9 mouse cellular contexts compared by ENCODE assay signal in the genomic region with DNA sequence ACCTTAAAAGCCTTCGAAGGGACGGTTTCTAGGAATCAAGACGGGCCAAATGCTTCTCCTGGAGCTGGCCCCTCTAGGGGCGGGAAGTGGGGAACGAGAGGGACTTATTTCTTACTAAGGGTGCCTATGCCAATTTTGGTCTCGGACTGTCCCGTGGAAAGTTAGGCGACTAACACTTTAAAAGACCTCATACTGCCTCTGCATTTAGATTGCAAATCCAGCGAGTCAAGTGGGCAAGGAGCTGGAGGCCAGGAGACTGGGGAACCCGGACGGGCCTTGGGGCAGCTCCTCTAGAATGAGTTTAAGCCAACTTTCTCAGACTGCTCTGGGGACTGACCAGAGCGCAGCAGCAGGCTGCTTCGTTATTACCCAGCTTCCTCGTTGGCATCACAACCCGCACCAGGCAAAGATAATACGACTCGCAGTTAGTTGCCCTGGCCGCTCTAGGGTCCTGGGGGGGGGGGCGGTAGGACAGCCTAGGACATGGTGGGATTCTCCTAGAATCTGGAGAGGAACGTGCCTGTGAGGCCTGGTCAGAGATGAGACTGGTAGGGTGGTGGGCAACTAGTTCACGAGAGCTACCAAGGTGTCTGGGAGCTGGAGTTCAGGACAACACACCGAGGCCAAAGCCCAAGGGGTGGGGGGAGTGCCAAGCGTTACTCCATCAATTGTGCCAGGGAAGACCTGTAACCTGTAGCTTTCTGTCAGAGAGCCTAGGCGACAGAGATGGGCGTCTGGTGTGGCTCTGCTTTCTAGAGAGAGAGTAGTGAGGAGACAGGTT. TPM values are rescaled to one million over a fixed set of nuclear protein-coding genes. Genes with fewer than 3 reads are reported as not detected.
DNase-seq lines count a peak whose midpoint lies in the region; ATAC-seq and TF ChIP-seq lines count a peak whose summit lies in the region.
"Had no signal": no experiment of that assay in that cellular context is flagged by ENCODE, and none has a peak within 500 bp of the region (broad histone marks: within the 10 kb centered on the region; RNA-seq: fewer than 3 reads in every experiment).

No protein-coding gene starts in this region.

- 5% methylated on average over 25 of the region's 25 CpGs for WGBS in lung, embryonic 16.5 days
- 3% methylated on average over 25 of the region's 25 CpGs for WGBS in forebrain, embryonic 16.5 days
- WGBS in limb, embryonic 14.5 days: 6% methylated on average over 24 of the region's 25 CpGs

- H3K27ac ChIP-seq in lung, embryonic 16.5 days (ENCODE audit: low read length): no peak overlapping the region
- H3K27ac ChIP-seq in forebrain, embryonic 16.5 days (ENCODE audit: low read length): peak overlapping the region; percentile 73
- no peak overlapping the region for H3K27ac ChIP-seq in limb, embryonic 14.5 days (replicated peaks; ENCODE audit: low read depth, low read length)

- ATAC-seq in lung, embryonic 16.5 days (ENCODE audit: low read depth): no peak
- no peak for ATAC-seq in forebrain, embryonic 16.5 days
- no peak for ATAC-seq in limb, embryonic 14.5 days (ENCODE audit: low FRiP score, low read depth)
- no peak for ATAC-seq in erythroid progenitor cell, adult 5-6 weeks (replicated peaks; ENCODE audit: low FRiP score, poor library complexity, severe bottlenecking)

- peak overlapping the region; percentile 39; the same call in 1 of the 2 replicates for H3K4me3 ChIP-seq in lung, embryonic 16.5 days (ENCODE audit: low read length)
- H3K4me3 ChIP-seq in forebrain, embryonic 16.5 days (replicated peaks; ENCODE audit: low read length): peak overlapping the region; percentile 38
- 0 out of 2 replicates have a peak overlapping the region, but pooled peaks have one; percentile 29 for H3K4me3 ChIP-seq in limb, embryonic 14.5 days (replicated peaks; ENCODE audit: low read length)

- peaks cover 57% of the 10 kb centered on the region for H3K27me3 ChIP-seq in lung, embryonic 16.5 days (ENCODE audit: control insufficient read depth, insufficient read depth, low read depth, low read length)
- H3K27me3 ChIP-seq in forebrain, embryonic 16.5 days (replicated peaks; ENCODE audit: control insufficient read depth, insufficient read depth, low read length): peaks cover 31% of the 10 kb centered on the region
- peaks cover 56% of the 10 kb centered on the region for H3K27me3 ChIP-seq in limb, embryonic 14.5 days (ENCODE audit: control insufficient read depth, insufficient read depth, low read length)

- no peak overlapping the region for H3K4me2 ChIP-seq in lung, embryonic 16.5 days (ENCODE audit: low read depth, low read length)
- H3K4me2 ChIP-seq in forebrain, embryonic 16.5 days (ENCODE audit: low read length): peak overlapping the region; percentile 57
- peak overlapping the region; percentile 45; the same call in 1 of the 2 replicates for H3K4me2 ChIP-seq in limb, embryonic 14.5 days (replicated peaks; ENCODE audit: low read depth, low read length, severe bottlenecking)

- no peak for TF ChIP-seq POLR2A in limb, embryonic 14.5 days (IDR thresholded peaks at IDR 0.05; ENCODE audit: borderline replicate concordance, extremely low read depth, insufficient read depth, insufficient read length)

- H3K9ac ChIP-seq in lung, embryonic 16.5 days (ENCODE audit: low read length): no peak overlapping the region
- H3K9ac ChIP-seq in forebrain, embryonic 16.5 days (replicated peaks; ENCODE audit: low read depth, low read length): peak overlapping the region; percentile 46
- H3K9ac ChIP-seq in limb, embryonic 14.5 days (ENCODE audit: low read depth, low read length, severe bottlenecking): no peak overlapping the region

- peaks cover 15% of the 10 kb centered on the region for H3K4me1 ChIP-seq in lung, embryonic 16.5 days (replicated peaks; ENCODE audit: control insufficient read depth, insufficient read depth, low read length)
- peaks cover 40% of the 10 kb centered on the region for H3K4me1 ChIP-seq in forebrain, embryonic 16.5 days (replicated peaks; ENCODE audit: control insufficient read depth, insufficient read depth, low read length)
- H3K4me1 ChIP-seq in limb, embryonic 14.5 days (ENCODE audit: control insufficient read depth, insufficient read depth, low read length): 0 out of 2 replicates have a peak, but pooled peaks cover 11% of the 10 kb centered on the region

- H3K9me3 ChIP-seq in lung, embryonic 16.5 days (ENCODE audit: control insufficient read depth, low read length): no peaks in the 10 kb centered on the region
- no peaks in the 10 kb centered on the region for H3K9me3 ChIP-seq in forebrain, embryonic 16.5 days (ENCODE audit: control insufficient read depth, low read length)
- H3K9me3 ChIP-seq in limb, embryonic 14.5 days (ENCODE audit: control insufficient read depth, low read length): no peaks in the 10 kb centered on the region

- DNase-seq in cerebellum, adult 9-11 months: peak; percentile 7
- DNase-seq in cerebellum, adult 11-12 months: no peak
- no peak for DNase-seq in lung, adult 18-20 months
- no peak for DNase-seq in limb, embryonic 14.5 days (ENCODE audit: low spot score)
- DNase-seq in right cerebral cortex, postnatal 25 days: no peak
- DNase-seq: layer of hippocampus, adult 9-11 months had no signal

- no peaks in the 10 kb centered on the region for H3K36me3 ChIP-seq in lung, embryonic 16.5 days (ENCODE audit: control insufficient read depth, insufficient read depth, low read length)
- no peaks in the 10 kb centered on the region for H3K36me3 ChIP-seq in forebrain, embryonic 16.5 days (ENCODE audit: control insufficient read depth, insufficient read depth)
- H3K36me3 ChIP-seq in limb, embryonic 14.5 days (ENCODE audit: control insufficient read depth, insufficient read depth, low read length): no peaks in the 10 kb centered on the region

RNA-seq across cellular contexts. Expression of gene Satb2, which starts 2.2 kb away (rescaled TPM):
- polyA plus RNA-seq in lung, embryonic 16.5 days (2015; fragmentation: Nextera tagmentation; extraction: Ambion mirVana): 0.31 and 0.54 TPM in 2 replicates
- polyA plus RNA-seq in forebrain, embryonic 16.5 days (2015; fragmentation: Nextera tagmentation; extraction: Ambion mirVana): 74.5 and 109 TPM in 2 replicates
- 4.9 and 5.3 TPM in 2 replicates for polyA plus RNA-seq in limb, embryonic 14.5 days (2012; rRNA removed)
- 5.0 and 5.3 TPM in 2 replicates for polyA plus RNA-seq in limb, embryonic 14.5 days (2014; fragmentation: Nextera tagmentation; extraction: Ambion mirVana)
- not detected in 2 replicates for total RNA-seq in erythroid progenitor cell, adult 5-6 weeks (2015; ENCODE audit: low replicate concordance)
- total RNA-seq in erythroid progenitor cell, adult 5-6 weeks (2017; ENCODE audit: low replicate concordance): 0.08 TPM in 1 of 2 replicates, not detected in the other

Comparison
In these comparisons a context has a peak if more than half of its experiments do, and no peak if none do; other contexts are left out.
1. RNA of gene Satb2, which starts 2.2 kb away (polyA plus RNA-seq): 74.5 to 109 TPM in forebrain, embryonic 16.5 days; 4.9 to 5.3 TPM in limb, embryonic 14.5 days and 0.31 to 0.54 TPM in lung, embryonic 16.5 days; every median in the first group is over 10 times any median in the second.
2. Peak in every context shown above with its lines, with median percentiles within 50 percentile points of each other: H3K4me3 ChIP-seq.